Mouse (Mus musculus): ENCODE data around the gene Npb. TPM values are rescaled to one million over a fixed set of nuclear protein-coding genes. Genes with fewer than 3 reads are reported as not detected.

Npb gene
- total RNA-seq, 2 experiments from 2014 or later = not detected

- DNase-seq = no peak
Measured at GRCm38 (mm10) chr11:120615167-120615566, 6.9 kb downstream of the Npb start.

GRCm38 (mm10) chr11:120615606-120616203 lies 7.4 kb downstream of the Npb start:
- no peak for DNase-seq

DNA sequence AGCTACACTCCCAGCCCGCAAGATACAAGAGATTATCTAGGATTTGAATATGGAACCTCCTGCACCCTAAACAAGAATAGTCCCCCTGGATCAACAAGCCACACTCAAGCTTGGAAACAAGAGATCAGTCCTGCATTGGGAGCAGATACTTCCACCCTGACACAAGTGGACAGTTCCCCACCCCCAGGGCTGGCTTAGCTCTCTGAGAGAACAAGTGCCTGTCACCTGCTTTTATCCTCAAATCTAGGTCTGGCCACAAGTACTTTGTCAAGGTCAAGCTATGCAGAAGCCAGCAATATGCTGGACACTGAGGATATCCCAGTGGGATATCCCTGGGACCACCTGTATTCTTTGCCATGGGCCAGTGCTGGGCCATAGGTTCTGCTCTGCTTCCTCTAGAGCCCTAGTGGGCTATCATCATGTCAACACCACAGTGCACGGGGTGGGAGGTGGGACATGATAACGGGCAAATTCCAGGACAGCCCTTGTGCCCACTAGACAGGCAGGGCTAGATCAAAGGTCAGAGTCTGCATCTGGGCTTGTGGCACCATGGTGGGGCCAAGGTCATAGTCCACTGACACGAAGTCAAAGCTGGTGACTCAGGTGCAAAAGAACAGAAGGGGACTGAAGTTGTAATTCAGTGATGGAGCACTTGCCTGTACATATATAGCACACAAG lies 8.5 kb downstream of the Npb start:
- no peak for DNase-seq

DNA sequence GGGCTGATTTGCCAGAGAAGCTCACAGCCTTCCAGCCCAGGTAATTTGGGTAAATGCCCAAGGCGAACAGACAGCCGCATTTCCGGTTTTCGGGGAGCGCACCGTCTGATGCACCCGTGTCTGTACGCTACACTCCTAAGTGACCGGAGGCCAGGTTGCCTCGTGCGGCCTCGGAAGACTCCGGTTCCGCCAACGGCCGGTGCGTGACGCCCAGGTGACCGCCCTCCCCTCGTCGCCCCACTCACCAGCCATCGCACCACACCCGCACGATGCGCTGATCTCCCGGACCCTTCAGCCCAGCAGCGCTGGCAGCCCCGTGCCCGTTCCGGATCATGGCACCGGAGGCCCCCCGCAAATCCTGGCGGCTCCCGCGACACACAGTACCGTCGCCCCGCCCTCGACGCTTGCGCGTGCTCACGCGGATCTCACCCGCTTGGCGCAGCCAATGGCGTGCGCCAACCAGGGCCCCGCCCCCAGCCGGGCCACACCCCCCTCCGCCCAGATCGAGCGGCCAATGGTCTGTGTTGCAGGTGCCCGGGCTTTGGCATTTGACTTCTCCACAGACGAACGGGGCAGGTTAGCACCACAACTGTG lies 9.3 kb downstream of the Npb start, which contains the start of gene Pcyt2:
TSS of gene Pcyt2 (minus strand) at position 418 of the 594 bp plus-strand sequence.
- DNase-seq = peak; percentile 90 to 93

GRCm38 (mm10) chr11:120618619-120619535 lies 10.6 kb downstream of the Npb start:
- no peak for DNase-seq

DNA sequence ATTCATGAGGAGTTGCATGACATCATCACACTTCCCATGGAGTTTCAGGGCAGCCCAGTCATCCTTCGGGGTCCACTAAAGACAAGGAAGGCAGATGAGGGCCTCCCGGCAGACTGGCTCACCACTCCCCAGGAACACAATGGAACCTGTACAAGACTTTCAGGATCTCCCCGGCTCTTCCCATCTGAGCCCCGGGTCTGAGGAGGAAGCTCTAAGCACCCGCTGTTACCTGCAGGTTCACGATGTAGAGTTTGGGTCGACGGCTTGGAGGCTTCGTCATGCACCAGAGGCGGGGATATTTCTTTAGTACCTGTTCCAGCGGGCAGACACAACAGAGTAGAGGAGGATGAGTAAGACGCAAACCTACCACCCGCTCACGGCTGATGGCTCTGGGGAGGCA lies 11.9 kb downstream of the Npb start:
- no peak for DNase-seq

GRCm38 (mm10) chr11:120622805-120623204 lies 14.5 kb downstream of the Npb start:
- no peak for DNase-seq

GRCm38 (mm10) chr11:120623961-120624679 lies 15.8 kb downstream of the Npb start:
- DNase-seq = peak; percentile 57 to 75

DNA sequence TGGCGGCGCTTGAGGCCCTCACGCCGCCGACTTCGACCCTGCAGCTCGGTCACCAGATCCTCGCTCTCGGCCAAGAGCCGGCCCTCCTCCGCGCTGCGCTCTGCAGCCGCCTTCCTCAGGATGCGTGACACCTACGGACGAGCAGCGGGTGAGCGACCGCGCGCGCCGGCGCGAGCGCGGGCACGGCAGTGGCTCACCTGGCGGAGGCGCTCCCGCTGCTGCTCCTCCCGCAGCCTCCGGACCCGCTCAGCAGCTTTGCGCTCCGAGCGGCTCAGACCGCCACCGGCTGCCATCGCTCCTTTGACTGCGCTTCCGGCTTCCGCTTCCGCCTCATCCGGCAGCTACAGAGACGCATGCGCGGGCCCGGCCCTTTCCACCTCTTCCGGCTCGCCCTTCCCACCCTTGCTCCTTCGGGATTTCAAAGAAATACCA lies 16.4 kb downstream of the Npb start:
- peak; percentile 89 to 93 for DNase-seq

DNA sequence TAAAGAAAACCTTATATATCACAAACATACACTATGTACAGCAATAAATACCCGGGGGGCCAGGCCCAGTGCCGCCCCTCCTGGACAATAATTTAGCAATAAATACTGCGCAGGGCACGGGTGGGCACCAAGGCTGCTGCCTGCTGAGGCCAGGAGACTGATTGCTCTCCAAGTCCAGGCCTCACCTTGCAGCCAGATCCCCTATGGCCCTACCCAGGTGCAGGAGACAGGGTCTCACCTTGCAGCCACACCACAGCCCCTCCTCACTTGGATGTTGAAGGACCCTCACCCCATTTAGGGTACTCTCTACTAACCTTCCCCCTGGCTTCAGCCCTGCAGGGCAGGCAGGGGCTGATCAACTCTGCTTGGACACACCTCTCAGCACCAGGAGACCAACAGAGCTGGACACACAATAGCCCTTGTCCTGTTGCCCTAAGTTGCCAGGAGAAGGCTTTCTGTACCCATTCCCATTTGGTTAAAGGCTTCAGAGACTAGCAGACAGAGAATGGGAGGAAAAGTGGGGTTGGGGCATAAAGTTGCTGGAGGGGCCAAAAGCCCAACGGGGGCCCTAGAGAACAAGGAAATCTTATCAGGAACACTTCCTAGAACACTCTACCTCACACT lies 17.0 kb downstream of the Npb start, which contains the start of gene Sirt7:
TSS of gene Sirt7 (minus strand) at position 89 of the 624 bp plus-strand sequence.
- no peak for DNase-seq

GRCm38 (mm10) chr11:120626785-120627467 lies 18.6 kb downstream of the Npb start:
- no peak for DNase-seq

DNA sequence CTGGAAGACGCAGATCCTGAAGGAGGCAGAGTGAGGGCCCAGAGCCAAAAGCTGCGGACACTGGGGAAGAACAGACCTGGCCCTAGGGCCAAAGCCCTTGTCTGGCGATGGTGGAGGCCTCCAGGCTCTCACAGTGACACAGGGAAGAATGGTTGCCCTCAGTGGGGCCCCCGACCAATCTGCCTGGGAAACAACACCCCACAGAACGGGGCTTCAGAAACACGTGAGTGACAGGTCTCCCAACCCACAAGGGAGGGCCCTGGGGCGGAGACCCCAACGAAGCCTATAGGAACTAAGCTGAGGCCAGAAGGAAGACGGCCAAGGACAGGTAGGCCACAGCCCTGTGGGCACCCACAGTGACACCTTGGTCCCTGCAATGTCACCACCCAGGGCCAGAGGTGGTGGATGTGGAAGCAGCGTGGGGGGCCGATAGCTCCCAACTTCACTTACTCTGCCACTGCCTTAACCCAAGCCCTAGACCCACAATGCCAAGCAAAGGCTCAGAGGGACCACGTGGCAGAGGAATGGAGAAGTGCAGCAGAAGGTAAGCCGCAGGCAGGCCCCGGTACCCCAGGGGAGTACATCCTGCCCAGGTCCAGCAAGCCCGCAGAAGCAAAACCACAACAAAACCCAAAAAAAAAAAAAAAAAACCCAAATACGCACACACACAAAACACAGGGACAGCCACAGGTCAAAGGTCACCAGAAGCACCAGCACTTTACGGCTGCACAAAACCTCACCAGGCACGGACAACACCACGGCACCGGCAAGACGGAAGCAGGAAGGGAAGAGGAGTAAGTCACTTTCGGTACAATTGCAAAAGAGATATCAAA lies 19.4 kb downstream of the Npb start:
- DNase-seq = no peak

GRCm38 (mm10) chr11:120628601-120629340 lies 20.5 kb downstream of the Npb start:
- no peak for DNase-seq

- DNase-seq = peak in 1 of 2 experiments; percentile 73
Measured at GRCm38 (mm10) chr11:120629341-120629730, 21.1 kb downstream of the Npb start.

DNA sequence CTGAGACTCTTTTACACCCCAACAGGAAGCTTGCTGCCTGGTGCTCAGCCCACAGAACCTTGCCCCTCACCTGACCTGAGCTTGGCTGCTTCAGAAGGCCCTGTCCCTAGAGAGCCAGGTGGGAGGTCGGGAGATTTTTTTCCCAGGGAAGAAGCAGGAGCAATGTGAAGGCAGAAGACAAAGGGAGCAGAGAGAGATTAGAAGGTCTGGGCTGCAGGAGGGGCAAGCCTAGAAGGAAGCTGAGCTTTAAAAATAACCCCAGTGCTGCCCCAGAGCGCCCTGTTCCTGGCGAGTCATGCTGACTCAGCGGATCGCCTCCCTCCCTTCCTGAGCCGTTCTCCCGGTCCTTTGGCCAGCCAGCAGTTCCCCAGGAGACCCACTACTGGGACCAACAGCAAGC lies 21.6 kb downstream of the Npb start:
- peak; percentile 74 to 82 for DNase-seq

DNA sequence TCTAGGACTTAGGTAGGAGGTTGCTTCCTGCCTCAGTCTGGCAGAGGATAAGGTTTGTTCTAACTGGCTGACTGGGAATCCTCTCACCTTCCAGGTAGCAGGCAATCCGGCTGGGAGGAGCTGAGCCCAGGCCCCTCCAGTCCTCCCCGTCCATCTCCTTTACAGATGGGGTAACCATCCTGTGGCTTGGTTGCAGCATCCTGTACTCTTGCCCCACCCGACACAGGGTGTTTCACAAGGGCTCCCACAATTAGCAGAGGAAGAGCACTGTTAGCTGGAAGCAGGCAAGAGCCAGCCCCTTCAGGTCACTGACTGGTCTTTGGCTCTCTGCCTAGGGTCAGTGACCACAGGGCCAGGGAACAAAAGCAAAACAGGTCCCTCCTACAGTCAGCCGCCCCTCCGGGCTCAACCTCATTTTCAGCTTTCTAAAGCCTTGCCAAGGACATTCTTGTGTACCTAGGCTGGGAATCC lies 22.2 kb downstream of the Npb start:
- DNase-seq = peak; percentile 66 to 73

GRCm38 (mm10) chr11:120630881-120631725 lies 22.8 kb downstream of the Npb start:
- DNase-seq = no peak

Data from heart, adult 18-20 months (tissue).